Mouse (Mus musculus) stomach, postnatal 0 days (tissue): Measurements from ENCODE around the gene Tusc2. TPM values are rescaled to one million over a fixed set of nuclear protein-coding genes. Genes with fewer than 3 reads are reported as not detected.
A peak's percentile ranks its signal among the peaks of the same experiment; 100 is the strongest.

ENCODE experiments used
- ATAC-seq: fragments of 200-750 bp; cut with Nextera tagmentation; 2 replicates; pipeline ENCODE4 v1.8.0; 2017; ENCODE audit not compliant: low FRiP score, low TSS enrichment
- DNase-seq: peaks from one replicate; pipeline ENCODE4 v3.0.0-alpha.2; 2016; ENCODE audit warnings: low spot score
- H3K27ac ChIP-seq: fragments of 300-500 bp; sonication (generic); replicated peaks from 2 replicates; pipeline ENCODE4 v1.5.1; 2014; ENCODE audit warnings: mild to moderate bottlenecking, control low read depth
- H3K27me3 ChIP-seq: fragments of 300-500 bp; sonication (generic); 2 replicates; pipeline ENCODE4 v1.6.1; 2014; ENCODE audit warnings: low read length; ENCODE audit not compliant: control insufficient read depth, insufficient read depth
- H3K36me3 ChIP-seq: fragments of 300-500 bp; sonication (generic); 2 replicates; pipeline ENCODE4 v1.6.1; 2014; ENCODE audit warnings: low read length, mixed read lengths; ENCODE audit not compliant: control insufficient read depth, insufficient read depth
- H3K4me1 ChIP-seq: fragments of 300-500 bp; sonication (generic); replicated peaks from 2 replicates; pipeline ENCODE4 v1.6.1; 2014; ENCODE audit warnings: antibody characterized with exemption; ENCODE audit not compliant: control insufficient read depth, insufficient read depth
- H3K4me2 ChIP-seq: fragments of 300-500 bp; sonication (generic); replicated peaks from 2 replicates; pipeline ENCODE4 v1.6.1; 2014; ENCODE audit warnings: low read depth, mild to moderate bottlenecking, control low read depth, moderate library complexity
- H3K4me3 ChIP-seq: fragments of 300-500 bp; sonication (generic); 2 replicates; pipeline ENCODE4 v1.5.1; 2014; ENCODE audit warnings: low read depth, low read length, control low read depth
- H3K9ac ChIP-seq: fragments of 300-500 bp; sonication (generic); 2 replicates; pipeline ENCODE4 v1.6.1; 2014; ENCODE audit warnings: mild to moderate bottlenecking, low read length, control low read depth, mixed read lengths
- H3K9me3 ChIP-seq: fragments of 300-500 bp; sonication (generic); 2 replicates; pipeline ENCODE4 v1.6.1; 2016; ENCODE audit warnings: low read length; ENCODE audit not compliant: control insufficient read depth
- CTCF ChIP-seq: IDR thresholded peaks from 2 replicates; pipeline ENCODE4 v1.5.1; 2016; ENCODE audit warnings: antibody characterized with exemption, low read depth, mild to moderate bottlenecking, moderate library complexity
- EP300 ChIP-seq: optimal IDR thresholded peaks from 2 replicates; pipeline ENCODE3; 2016; ENCODE audit warnings: antibody characterized with exemption
- WGBS: fragments of 180-500 bp; shearing (Covaris S2); extraction: QIAGEN DNeasy Blood & Tissue Kit; methylation state at CpG from one replicate; pipeline ENCODE4 v1.1.7; 2014; 5-methylcytosine and 5-hydroxymethylcytosine counted together
- polyA plus RNA-seq: library from polyadenylated mRNA; unstranded; fragments of >200 nt; fragmentation: Nextera tagmentation; extraction: Ambion mirVana; gene quantifications from 2 replicates; pipeline ENCODE4 v1.2.1, GENCODE M21; 2015

Gene Tusc2
- polyA plus RNA-seq, 1 experiment from 2014 or later, result 44.9 TPM

DNA sequence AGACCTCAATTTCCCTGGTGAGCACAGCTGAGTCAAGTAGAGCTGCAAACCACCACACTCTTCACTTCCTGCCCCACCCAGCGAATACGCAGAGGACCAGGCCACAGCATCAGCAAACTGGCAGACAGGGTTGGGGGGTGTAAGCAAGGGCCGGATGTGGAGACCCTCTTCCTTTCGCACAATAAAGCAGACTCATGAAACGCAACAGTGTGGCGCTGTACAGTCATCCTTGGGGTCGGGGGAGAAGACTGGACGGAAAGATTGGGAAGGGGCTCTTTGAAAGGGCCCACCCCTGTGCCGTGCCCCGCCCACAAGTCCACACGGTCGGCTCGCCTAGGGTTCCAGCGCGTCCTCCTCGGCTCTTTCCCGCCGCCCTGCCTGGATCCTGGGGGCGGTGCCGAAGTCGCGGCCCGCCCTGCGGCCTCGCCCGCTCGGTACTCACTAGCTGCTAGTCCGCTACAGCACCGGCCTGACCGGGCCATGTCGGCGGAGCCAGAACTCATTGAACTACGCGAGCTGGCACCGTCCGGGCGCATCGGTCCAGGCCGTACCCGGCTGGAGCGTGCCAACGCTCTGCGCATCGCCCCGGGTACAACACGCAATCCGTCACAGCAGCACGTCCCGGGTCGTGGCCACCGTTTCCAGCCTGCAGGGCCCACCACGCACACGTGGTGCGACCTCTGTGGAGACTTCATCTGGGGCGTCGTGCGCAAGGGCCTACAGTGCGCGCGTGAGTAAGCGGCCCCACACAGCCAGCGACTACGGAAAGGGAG is 11.8 kb upstream of the Tusc2 start, which contains the start of gene Rassf1:
Gene Rassf1, plus strand, starts transcription at position 439 of the 773 bp plus-strand sequence.
- peak; percentile 80 for DNase-seq

DNA sequence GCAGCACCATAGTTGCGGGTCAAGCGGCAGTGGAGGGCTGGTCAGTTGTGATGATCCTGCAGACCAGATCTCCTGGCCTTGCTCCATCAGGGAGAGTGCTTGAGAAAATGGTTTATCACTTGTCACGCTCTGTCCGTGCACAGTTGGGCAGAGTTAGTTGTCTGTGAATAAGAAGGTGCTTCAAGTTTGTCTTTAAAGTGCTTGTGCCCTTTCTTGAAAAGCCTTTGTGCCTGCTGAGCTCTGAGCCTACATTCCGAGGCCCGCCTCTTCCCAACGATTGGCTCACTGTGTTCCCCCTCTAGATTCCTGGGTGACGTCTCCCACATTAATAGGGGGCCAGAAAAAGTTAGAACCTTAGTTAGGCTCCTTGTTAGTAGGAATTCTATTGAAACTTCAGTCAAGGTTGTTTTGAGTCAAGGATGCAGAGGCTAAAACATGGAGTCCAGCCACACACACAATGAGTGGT is 11.1 kb upstream of the Tusc2 start:
- no peak for ATAC-seq
- Histone ChIP-seq H3K4me1 (peaks cover 24% of the 10 kb centered on the region), H3K9ac (peak overlapping the region; percentile 59), H3K27me3 (no peaks in the 10 kb centered on the region), H3K9me3 (no peaks in the 10 kb centered on the region), H3K27ac (peak overlapping the region; percentile 69), H3K36me3 (no peaks in the 10 kb centered on the region), H3K4me3 (peak overlapping the region; percentile 46), H3K4me2 (peak overlapping the region; percentile 78)
- no peak for DNase-seq
- WGBS, result 11% methylated on average over 8 of the region's 8 CpGs
- no peak for TF ChIP-seq EP300
- TF ChIP-seq CTCF, result no peak

More for the DNA sequence above, 11.8 kb upstream of the Tusc2 start, which contains the start of gene Rassf1:
- Histone ChIP-seq H3K9me3 (no peaks in the 10 kb centered on the region), H3K27ac (peak within 1 kb of the TSS; percentile 69), H3K4me3 (peak within 1 kb of the TSS; percentile 46), H3K36me3 (no peaks in the 10 kb centered on the region), H3K4me2 (peak within 1 kb of the TSS; percentile 78), H3K9ac (peak within 1 kb of the TSS; percentile 59), H3K27me3 (no peaks in the 10 kb centered on the region), H3K4me1 (peaks cover 19% of the 10 kb centered on the region)
- WGBS, result 2% methylated on average over 62 of the region's 63 CpGs
- ATAC-seq, result peak; percentile 43
- TF ChIP-seq CTCF (no peak), EP300 (no peak)

DNA sequence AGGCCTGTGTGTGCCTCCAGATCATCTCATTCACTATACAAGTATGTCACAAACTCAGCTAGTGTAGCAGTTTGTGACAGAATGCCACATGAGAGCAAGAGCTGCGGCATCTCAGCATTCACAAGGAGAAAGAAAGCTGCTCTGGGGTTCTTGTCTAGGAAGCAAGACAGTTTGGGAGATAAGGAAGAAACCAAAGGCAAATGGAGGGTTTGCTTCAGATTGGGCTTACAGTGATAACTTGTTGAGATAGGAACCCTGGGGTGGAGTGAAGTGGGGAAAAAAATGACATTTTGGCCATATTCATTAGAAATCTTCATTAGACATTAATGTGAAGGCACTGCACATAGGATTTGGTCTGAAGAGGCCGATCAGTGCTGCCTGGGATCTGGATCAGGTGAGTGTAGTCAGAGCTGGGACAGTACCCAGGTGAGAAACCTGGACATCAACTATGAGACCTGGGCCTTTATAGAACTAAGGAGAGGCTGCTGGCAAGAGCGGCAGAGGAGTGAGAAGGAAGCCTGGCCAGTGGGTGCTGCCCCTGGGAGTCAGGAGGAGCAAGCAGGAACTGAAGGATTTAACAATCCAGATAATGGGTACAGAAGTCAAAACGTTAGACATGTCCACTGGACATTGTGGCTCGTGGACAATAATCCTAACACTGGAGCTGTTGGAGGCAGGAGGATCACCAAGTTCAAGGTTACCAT is 10.2 kb upstream of the Tusc2 start:
- H3K9me3 ChIP-seq, result no peaks in the 10 kb centered on the region
- DNase-seq (no peak), ATAC-seq (no peak)
- H3K4me3 ChIP-seq, result no peak overlapping the region
- peaks cover 7% of the 10 kb centered on the region for H3K36me3 ChIP-seq
- no peak overlapping the region for H3K9ac ChIP-seq
- peak overlapping the region; percentile 78; the same call in 1 of the 2 replicates for H3K4me2 ChIP-seq
- peak overlapping the region; percentile 69; the same call in 1 of the 2 replicates for H3K27ac ChIP-seq
- TF ChIP-seq CTCF (no peak), EP300 (no peak)
- no peaks in the 10 kb centered on the region for H3K27me3 ChIP-seq
- H3K4me1 ChIP-seq, result peaks cover 22% of the 10 kb centered on the region
- 73% methylated on average over 5 of the region's 5 CpGs for WGBS

DNA sequence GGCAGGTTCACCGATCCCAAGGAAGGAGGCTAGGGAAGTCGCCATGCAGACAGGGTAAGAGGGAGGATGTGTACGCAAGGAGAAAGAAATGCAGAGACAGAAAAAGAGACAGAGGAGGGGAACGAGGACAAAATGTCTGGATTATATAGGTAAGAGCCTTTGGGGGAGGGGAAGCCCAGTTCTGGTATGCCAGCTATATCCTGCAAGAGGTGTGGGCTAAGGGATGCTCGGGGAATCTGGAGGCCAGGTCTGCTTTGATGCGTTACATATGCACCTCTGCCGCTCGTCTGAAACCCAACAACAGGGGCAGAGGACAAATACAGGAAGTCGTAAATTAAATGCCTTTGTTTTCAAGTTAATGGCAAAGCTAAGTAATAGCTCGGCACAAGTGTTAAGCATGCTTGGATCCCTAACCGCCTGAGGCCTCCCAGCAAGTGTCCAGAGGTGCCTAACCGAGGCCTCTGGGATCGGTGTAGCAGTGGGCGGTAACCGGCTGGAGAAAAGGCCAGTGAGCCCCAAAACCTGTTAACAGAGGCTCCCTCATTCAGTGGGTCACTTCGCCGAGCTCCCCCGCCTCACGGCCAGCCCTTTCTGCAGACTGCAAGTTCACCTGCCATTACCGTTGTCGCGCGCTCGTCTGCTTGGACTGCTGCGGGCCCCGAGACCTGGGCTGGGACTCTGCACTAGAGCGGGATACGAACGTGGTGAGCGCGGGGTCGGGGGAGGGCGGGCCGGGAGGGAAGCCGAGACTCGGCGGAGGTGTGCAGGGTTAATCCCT is 9.3 kb upstream of the Tusc2 start:
- peaks cover 16% of the 10 kb centered on the region for H3K36me3 ChIP-seq
- TF ChIP-seq EP300 (no peak), CTCF (no peak)
- peaks cover 22% of the 10 kb centered on the region for H3K4me1 ChIP-seq

DNA sequence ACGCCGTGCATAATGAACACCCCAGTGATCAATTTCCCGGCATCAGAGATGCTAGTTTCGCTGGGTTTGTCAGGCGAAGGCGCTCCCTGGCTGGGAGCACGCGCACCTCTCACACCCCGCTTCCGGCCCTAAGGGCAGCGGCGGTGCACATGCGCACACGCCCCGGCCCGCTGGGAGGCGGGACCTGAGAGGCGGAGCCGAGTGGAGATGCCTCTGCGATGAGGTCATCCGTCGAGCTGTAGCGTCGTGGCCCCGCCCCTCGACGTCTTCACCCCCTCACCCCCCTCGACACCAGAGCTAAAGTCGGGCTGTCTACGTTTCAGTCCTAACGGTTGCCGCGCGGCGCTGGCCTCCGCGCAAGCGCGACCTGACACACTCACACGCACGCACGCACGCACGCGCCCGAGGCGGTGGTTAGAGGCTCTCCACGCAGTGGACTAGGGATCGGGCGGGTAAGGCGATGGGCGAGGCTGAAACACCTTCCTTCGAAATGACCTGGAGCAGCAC is 8.7 kb upstream of the Tusc2 start:
- no peaks in the 10 kb centered on the region for H3K9me3 ChIP-seq
- peak overlapping the region; percentile 97 for H3K27ac ChIP-seq
- TF ChIP-seq EP300, result no peak
- TF ChIP-seq CTCF, result no peak; the same call in 1 of the 2 replicates
- peaks cover 22% of the 10 kb centered on the region for H3K36me3 ChIP-seq
- peak overlapping the region; percentile 69 for H3K4me3 ChIP-seq
- under 1% methylated on average over 45 of the region's 53 CpGs for WGBS
- ATAC-seq, result peak; percentile 91
- peak; percentile 98 for DNase-seq
- H3K4me2 ChIP-seq, result peak overlapping the region; percentile 83
- peaks cover 22% of the 10 kb centered on the region for H3K4me1 ChIP-seq
- H3K27me3 ChIP-seq, result no peaks in the 10 kb centered on the region
- peak overlapping the region; percentile 85 for H3K9ac ChIP-seq

More for the DNA sequence above, 9.3 kb upstream of the Tusc2 start:
- peak overlapping the region; percentile 83 for H3K4me2 ChIP-seq
- WGBS, result 7% methylated on average over 37 of the region's 37 CpGs
- DNase-seq, result no peak
- ATAC-seq, result peak; percentile 33; the same call in 1 of the 2 replicates
- peak overlapping the region; percentile 58 for H3K9ac ChIP-seq
- H3K4me3 ChIP-seq, result peak overlapping the region; percentile 69
- peak overlapping the region; percentile 78 for H3K27ac ChIP-seq
- H3K27me3 ChIP-seq, result no peaks in the 10 kb centered on the region
- H3K9me3 ChIP-seq, result no peaks in the 10 kb centered on the region
